Mouse (Mus musculus) liver, adult 2 months (tissue): Measurements from ENCODE around the gene Rnf169.

Experiments used
- CTCF ChIP-seq: fragments of 200-500 bp; IDR thresholded peaks from 2 replicates; pipeline ENCODE4 v1.5.1; 2011; ENCODE audit warnings: low read depth, low read length, control low read depth
- POLR2A ChIP-seq: fragments of 200-500 bp; IDR thresholded peaks from 2 replicates; pipeline ENCODE4 v1.6.1; 2011; ENCODE audit warnings: low read length, control low read depth; ENCODE audit not compliant: insufficient read depth; ENCODE audit errors: extremely low read depth

DNA sequence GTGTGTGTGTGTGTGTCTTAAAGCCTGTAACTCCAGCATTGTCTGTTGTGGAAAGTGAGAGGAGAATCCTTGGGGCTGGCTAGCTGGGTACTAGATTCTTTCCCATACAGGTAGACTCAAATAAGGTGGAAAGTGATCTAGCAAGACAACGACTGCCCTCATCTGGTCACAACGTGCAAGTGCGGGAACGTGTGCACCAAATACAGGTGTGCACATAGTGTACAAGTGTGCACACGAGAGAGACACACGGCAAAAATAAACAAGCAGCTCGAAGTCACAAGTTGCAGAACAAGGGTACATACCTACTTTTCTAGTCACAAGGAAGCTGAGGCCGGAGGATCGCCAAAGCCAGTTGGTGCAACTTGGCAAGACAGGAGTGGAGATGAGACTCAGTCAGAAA, 23.5 kb upstream of the Rnf169 start:
- TF ChIP-seq POLR2A (no peak), CTCF (peak; percentile 63; the same call in 1 of the 2 replicates)
